Mouse (Mus musculus) MEL (cell line): ENCODE data around the gene Plau. TPM values are rescaled to one million over a fixed set of nuclear protein-coding genes. Genes with fewer than 3 reads are reported as not detected.

Experiments used
- DNase-seq: peaks from one replicate; pipeline ENCODE4 v3.0.0; 2011; ENCODE audit warnings: low read depth, low spot score
- H3K27ac ChIP-seq: 2 replicates; pipeline ENCODE4 v1.5.1; 2012; ENCODE audit warnings: low read depth, mild to moderate bottlenecking, control low read depth, low read length, moderate library complexity; ENCODE audit not compliant: control insufficient read depth
- H3K27me3 ChIP-seq, 2 experiments: fragments of 150-350 bp in 1 of 2; sonication (generic) in 1 of 2; 2 replicates each; pipeline ENCODE4 v1.6.1; 2012; ENCODE audit warnings: low read length in 2 of 2, mild to moderate bottlenecking in 2 of 2, improper control_type of control experiment in 1 of 2, moderate library complexity in 1 of 2; ENCODE audit not compliant: insufficient read depth in 2 of 2, control insufficient read depth in 1 of 2
- H3K36me3 ChIP-seq, 2 experiments: 2 replicates each; pipeline ENCODE4 v1.6.1; 2012 to 2014; ENCODE audit warnings: low read length in 2 of 2, improper control_type of control experiment in 1 of 2, inconsistent platforms in 1 of 2, mild to moderate bottlenecking in 1 of 2; ENCODE audit not compliant: insufficient read depth in 2 of 2, control insufficient read depth in 1 of 2
- H3K4me1 ChIP-seq, 2 experiments: fragments of 150-350 bp in 1 of 2; sonication (generic) in 1 of 2; 2 replicates each; pipeline ENCODE4 v1.6.1; 2012; ENCODE audit warnings: low read length in 2 of 2, improper control_type of control experiment in 1 of 2, mild to moderate bottlenecking in 1 of 2; ENCODE audit not compliant: insufficient read depth in 2 of 2, control insufficient read depth in 1 of 2
- H3K4me3 ChIP-seq, 2 experiments: fragments of 150-350 bp in 1 of 2; sonication (generic) in 1 of 2; 2 replicates each; pipeline ENCODE4 v1.5.1; 2012; ENCODE audit warnings: low read depth in 2 of 2, low read length in 2 of 2, mild to moderate bottlenecking in 2 of 2, moderate library complexity in 2 of 2, control low read depth in 1 of 2, improper control_type of control experiment in 1 of 2; ENCODE audit not compliant: control insufficient read depth in 1 of 2, insufficient read depth in 1 of 2
- H3K79me2 ChIP-seq: 2 replicates; pipeline ENCODE4 v1.6.1; 2012; ENCODE audit warnings: mild to moderate bottlenecking, low read length, moderate library complexity; ENCODE audit not compliant: control insufficient read depth, poor library complexity, insufficient read depth
- H3K9ac ChIP-seq: 2 replicates; pipeline ENCODE4 v1.6.1; 2012; ENCODE audit warnings: low read depth, mild to moderate bottlenecking, control low read depth, low read length, moderate library complexity; ENCODE audit not compliant: control insufficient read depth, poor library complexity, severe bottlenecking
- H3K9me3 ChIP-seq: fragments of 150-350 bp; sonication (generic); replicated peaks from 2 replicates; pipeline ENCODE4 v1.6.1; 2012; ENCODE audit warnings: mild to moderate bottlenecking, low read length, improper control_type of control experiment, moderate library complexity; ENCODE audit not compliant: insufficient read depth
- CHD2 ChIP-seq: IDR thresholded peaks from 2 replicates; pipeline ENCODE4 v1.6.1; 2011; ENCODE audit warnings: low read length, improper control_type of control experiment
- E2F4 ChIP-seq: IDR thresholded peaks from 2 replicates; pipeline ENCODE4 v1.6.1; 2011; ENCODE audit warnings: low read depth, low read length, improper control_type of control experiment, borderline replicate concordance
- EP300 ChIP-seq, 2 experiments: IDR thresholded peaks; 2 replicates each; pipeline ENCODE4 v1.6.1; 2011; ENCODE audit warnings: improper control_type of control experiment in 2 of 2, low read length in 2 of 2, low read depth in 1 of 2, mild to moderate bottlenecking in 1 of 2
- ETS1 ChIP-seq: IDR thresholded peaks from 2 replicates; pipeline ENCODE4 v1.6.1; 2012; ENCODE audit warnings: low read depth, mild to moderate bottlenecking, inconsistent platforms, low read length, improper control_type of control experiment, moderate library complexity
- GABPA ChIP-seq: IDR thresholded peaks from 2 replicates; pipeline ENCODE4 v1.6.1; 2012; ENCODE audit warnings: low read depth, mild to moderate bottlenecking, inconsistent platforms, low read length, improper control_type of control experiment, moderate library complexity
- GATA1 ChIP-seq: IDR thresholded peaks from 2 replicates; pipeline ENCODE4 v1.6.1; 2011; ENCODE audit warnings: low read depth, low read length, improper control_type of control experiment
- HCFC1 ChIP-seq: IDR thresholded peaks from 2 replicates; pipeline ENCODE4 v1.6.1; 2012; ENCODE audit warnings: low read depth, mild to moderate bottlenecking, inconsistent platforms, low read length, improper control_type of control experiment, moderate library complexity
- KAT2A ChIP-seq: conservative IDR thresholded peaks from 2 replicates; pipeline ENCODE4 v1.6.1; 2012; ENCODE audit warnings: low read depth, low read length, improper control_type of control experiment, inconsistent platforms
- MAX ChIP-seq: IDR thresholded peaks from 2 replicates; pipeline ENCODE4 v1.6.1; 2011; ENCODE audit warnings: low read length, improper control_type of control experiment
- MXI1 ChIP-seq: IDR thresholded peaks from 2 replicates; pipeline ENCODE4 v1.6.1; 2011; ENCODE audit warnings: mild to moderate bottlenecking, low read depth, low read length, improper control_type of control experiment
- MYB ChIP-seq: IDR thresholded peaks from 2 replicates; pipeline ENCODE4 v1.6.1; 2011; ENCODE audit warnings: mild to moderate bottlenecking, low read depth, low read length, improper control_type of control experiment
- NELFE ChIP-seq: IDR thresholded peaks from 2 replicates; pipeline ENCODE4 v1.6.1; 2011; ENCODE audit warnings: low read depth, low read length, improper control_type of control experiment
- NRF1 ChIP-seq: IDR thresholded peaks from 2 replicates; pipeline ENCODE4 v1.6.1; 2014; ENCODE audit warnings: low read depth, mild to moderate bottlenecking, inconsistent platforms, low read length, improper control_type of control experiment, moderate library complexity; ENCODE audit not compliant: poor library complexity, insufficient read depth, severe bottlenecking
- POLR2A ChIP-seq, 2 experiments: IDR thresholded peaks; 2 replicates each; pipeline ENCODE4 v1.6.1; 2011 to 2012; ENCODE audit warnings: low read length in 2 of 2, mild to moderate bottlenecking in 2 of 2, control low read depth in 1 of 2, improper control_type of control experiment in 1 of 2, low read depth in 1 of 2, moderate library complexity in 1 of 2; ENCODE audit not compliant: control insufficient read depth in 1 of 2, insufficient read depth in 1 of 2, poor library complexity in 1 of 2
- POLR2AphosphoS2 ChIP-seq: IDR thresholded peaks from 2 replicates; pipeline ENCODE4 v1.6.1; 2011; ENCODE audit warnings: low read length, improper control_type of control experiment
- RAD21 ChIP-seq: IDR thresholded peaks from 2 replicates; pipeline ENCODE4 v1.6.1; 2011; ENCODE audit warnings: mild to moderate bottlenecking, low read depth, low read length, improper control_type of control experiment
- RCOR1 ChIP-seq: IDR thresholded peaks from 2 replicates; pipeline ENCODE4 v1.6.1; 2012; ENCODE audit warnings: low read depth, mild to moderate bottlenecking, inconsistent platforms, low read length, improper control_type of control experiment
- TBP ChIP-seq: IDR thresholded peaks from 2 replicates; pipeline ENCODE4 v1.8.0; 2011; ENCODE audit warnings: low read depth, low read length, improper control_type of control experiment
- TCF12 ChIP-seq: IDR thresholded peaks from 2 replicates; pipeline ENCODE4 v1.6.1; 2014; ENCODE audit warnings: low read depth, mild to moderate bottlenecking, inconsistent platforms, low read length, improper control_type of control experiment, moderate library complexity
- UBTF ChIP-seq: IDR thresholded peaks from 2 replicates; pipeline ENCODE4 v1.6.1; 2012; ENCODE audit warnings: low read depth, mild to moderate bottlenecking, inconsistent platforms, low read length, improper control_type of control experiment, moderate library complexity, borderline replicate concordance; ENCODE audit not compliant: insufficient read depth
- USF1 ChIP-seq: IDR thresholded peaks from 2 replicates; pipeline ENCODE4 v1.6.1; 2014; ENCODE audit warnings: low read depth, mild to moderate bottlenecking, inconsistent platforms, low read length, improper control_type of control experiment, moderate library complexity
- USF2 ChIP-seq, 2 experiments: IDR thresholded peaks; 2 replicates each; pipeline ENCODE4 v1.6.1; 2011 to 2012; ENCODE audit warnings: improper control_type of control experiment in 2 of 2, low read length in 2 of 2, borderline replicate concordance in 1 of 2, inconsistent platforms in 1 of 2, low read depth in 1 of 2, mild to moderate bottlenecking in 1 of 2; ENCODE audit not compliant: insufficient read depth in 1 of 2
- ZC3H11A ChIP-seq: IDR thresholded peaks from 2 replicates; pipeline ENCODE4 v1.6.1; 2012; ENCODE audit warnings: low read depth, mild to moderate bottlenecking, inconsistent platforms, low read length, improper control_type of control experiment
- polyA plus RNA-seq, 2 experiments: library from polyadenylated mRNA; stranded (reverse) in 1 of 2; unstranded in 1 of 2; fragments of >175 nt in 1 of 2; fragments of >200 nt in 1 of 2; gene quantifications; 2 replicates each; pipeline versions ENCODE4 v1.2.1 to v1.2.4; 2012; ENCODE audit warnings: low replicate concordance in 2 of 2, low read depth in 1 of 2; ENCODE audit not compliant: insufficient read length in 2 of 2, insufficient read depth in 1 of 2, missing spikeins in 1 of 2
- total RNA-seq: library from RNA; depleted of rRNA; stranded (reverse); fragments of 300-350 nt; gene quantifications from 2 replicates; pipeline ENCODE4 v1.2.3, GENCODE M21; 2012

The Plau gene
- total and polyA plus RNA-seq, 3 experiments: 0.04 TPM; not detected in 2

DNA sequence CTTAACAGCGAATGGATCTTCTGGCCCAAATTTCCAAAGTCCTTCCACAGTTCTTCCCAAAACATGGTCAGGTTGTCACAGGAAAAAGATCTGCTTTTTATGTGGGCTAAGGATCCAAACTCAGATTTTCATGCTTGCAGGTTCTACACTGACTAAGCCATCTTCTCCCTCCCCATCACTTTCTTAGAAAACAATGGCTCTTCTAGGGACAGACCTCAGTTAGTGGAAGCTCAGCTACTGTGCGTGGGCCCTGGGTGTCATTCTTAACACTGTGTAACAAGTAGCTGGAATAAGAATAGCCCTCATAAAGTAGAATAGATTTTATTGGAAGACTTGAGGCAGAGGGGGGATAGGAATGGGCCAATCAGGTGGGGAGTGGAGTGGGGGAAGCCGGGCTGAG, 21.0 kb upstream of the Plau start:
- DNase-seq: no peak
- H3K9me3 ChIP-seq: no peaks in the 10 kb centered on the region
- no peak overlapping the region for H3K9ac ChIP-seq
- H3K36me3 ChIP-seq: no peaks in the 10 kb centered on the region
- peaks cover 8 to 22% of the 10 kb centered on the region in 2 experiments for H3K27me3 ChIP-seq
- no peak overlapping the region for H3K27ac ChIP-seq
- no peak overlapping the region for H3K4me3 ChIP-seq
- TF ChIP-seq EP300 (IDR thresholded peaks at IDR 0.05; ENCODE audit: low read depth in 1 of 2, low read length in 2 of 2) (no peak), MAX (no peak), CHD2 (no peak), MYB (no peak), MXI1 (no peak), POLR2AphosphoS2 (no peak), TCF12 (no peak), USF2 (IDR thresholded peaks at IDR 0.05; ENCODE audit: borderline replicate concordance in 1 of 2, insufficient read depth in 1 of 2, low read depth in 1 of 2, low read length in 2 of 2) (no peak), TBP (no peak), E2F4 (no peak), ETS1 (no peak), HCFC1 (no peak), ZC3H11A (no peak), RAD21 (no peak), NELFE (no peak), UBTF (no peak)
- TF ChIP-seq, all 39 proteins: peak for 0
- Histone ChIP-seq H3K79me2 (no peaks in the 10 kb centered on the region), H3K4me1 (no peaks in the 10 kb centered on the region)

DNA sequence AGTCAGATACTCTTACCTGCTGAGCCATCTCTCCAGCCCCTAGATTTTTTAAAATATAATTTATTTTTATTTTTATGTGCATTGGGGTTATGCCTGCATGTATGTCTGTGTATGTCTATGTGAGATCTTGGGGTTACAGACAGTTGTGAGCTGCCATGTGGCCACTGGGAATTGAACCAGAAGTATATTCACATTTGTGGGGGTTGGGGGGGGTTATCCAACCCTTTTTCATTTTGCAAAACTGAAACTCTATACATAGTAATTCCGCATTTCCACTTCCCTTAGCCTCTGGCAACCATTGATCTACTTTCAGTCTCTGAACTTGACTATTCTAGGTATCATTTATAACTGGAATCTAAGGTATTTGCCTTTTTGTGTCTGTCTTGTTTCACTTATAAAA, 11.9 kb upstream of the Plau start:
- no peaks in the 10 kb centered on the region for H3K9me3 ChIP-seq
- H3K4me1 ChIP-seq: peaks cover under 1 to 2% of the 10 kb centered on the region in 2 experiments; a peak in 2 of 4 replicates
- no peaks in the 10 kb centered on the region for H3K79me2 ChIP-seq
- H3K27ac ChIP-seq: no peak overlapping the region
- no peak for DNase-seq
- TF ChIP-seq NRF1 (no peak), USF1 (no peak), GATA1 (no peak), USF2 (IDR thresholded peaks at IDR 0.05; ENCODE audit: borderline replicate concordance in 1 of 2, insufficient read depth in 1 of 2, low read depth in 1 of 2, low read length in 2 of 2) (no peak), GABPA (no peak), UBTF (no peak), POLR2A (IDR thresholded peaks at IDR 0.05; ENCODE audit: control insufficient read depth in 1 of 2, insufficient read depth in 1 of 2, low read depth in 1 of 2, low read length in 2 of 2, poor library complexity in 1 of 2) (no peak), KAT2A (no peak), RCOR1 (no peak), ETS1 (no peak)
- no peak overlapping the region for H3K4me3 ChIP-seq
- H3K9ac ChIP-seq: no peak overlapping the region
- H3K36me3 ChIP-seq: peaks cover 0 to 3% of the 10 kb centered on the region in 2 experiments; a peak in 1 of 4 replicates
- peaks cover 3 to 14% of the 10 kb centered on the region in 2 experiments; a peak in 3 of 4 replicates for H3K27me3 ChIP-seq
